Mouse (Mus musculus) forebrain, embryonic 14.5 days (tissue): Measurements from ENCODE around the gene Mettl7a2. TPM values are rescaled to one million over a fixed set of nuclear protein-coding genes. Genes with fewer than 3 reads are reported as not detected.
"Not testable (repeated sequence)": the region's sequence is repeated elsewhere in the genome, so short reads cannot be mapped to it uniquely, and the experiment has no call there.

Experiments used
- ATAC-seq: fragments of 200-750 bp; cut with Nextera tagmentation; 2 replicates; pipeline ENCODE4 v1.8.0; 2017; ENCODE audit warnings: mild to moderate bottlenecking, moderate library complexity
- DNase-seq: peaks from one replicate; pipeline ENCODE4 v3.0.0-alpha.2; 2015; ENCODE audit warnings: low spot score
- H3K27ac ChIP-seq: fragments of 300-500 bp; sonication (generic); 2 replicates; pipeline ENCODE4 v1.5.1; 2014; ENCODE audit warnings: low read depth, mild to moderate bottlenecking, control low read depth, low read length, moderate library complexity
- H3K27me3 ChIP-seq: fragments of 300-500 bp; sonication (generic); replicated peaks from 2 replicates; pipeline ENCODE4 v1.6.1; 2014; ENCODE audit warnings: low read length, control low read depth, mixed read lengths; ENCODE audit not compliant: control insufficient read depth, insufficient read depth
- H3K36me3 ChIP-seq: fragments of 300-500 bp; sonication (generic); 2 replicates; pipeline ENCODE4 v1.6.1; 2014; ENCODE audit warnings: low read length, control low read depth; ENCODE audit not compliant: control insufficient read depth, insufficient read depth
- H3K4me1 ChIP-seq: fragments of 300-500 bp; sonication (generic); 2 replicates; pipeline ENCODE4 v1.6.1; 2014; ENCODE audit warnings: antibody characterized with exemption, low read length, control low read depth; ENCODE audit not compliant: control insufficient read depth, insufficient read depth
- H3K4me2 ChIP-seq: fragments of 300-500 bp; sonication (generic); 2 replicates; pipeline ENCODE4 v1.6.1; 2014; ENCODE audit warnings: mild to moderate bottlenecking, control low read depth, low read length
- H3K4me3 ChIP-seq: fragments of 300-500 bp; sonication (generic); 2 replicates; pipeline ENCODE4 v1.5.1; 2014; ENCODE audit warnings: low read depth, low read length, control low read depth
- H3K9ac ChIP-seq: fragments of 300-500 bp; sonication (generic); 2 replicates; pipeline ENCODE4 v1.6.1; 2014; ENCODE audit warnings: mild to moderate bottlenecking, low read length, control low read depth, moderate library complexity
- H3K9me3 ChIP-seq: fragments of 300-500 bp; sonication (generic); replicated peaks from 2 replicates; pipeline ENCODE4 v1.6.1; 2016; ENCODE audit warnings: low read length, control low read depth, mixed read lengths; ENCODE audit not compliant: control insufficient read depth
- WGBS: fragments of 180-500 bp; shearing (Covaris S2); extraction: QIAGEN DNeasy Blood & Tissue Kit; methylation state at CpG from one replicate; pipeline ENCODE4 v1.1.7; 2014; 5-methylcytosine and 5-hydroxymethylcytosine counted together
- polyA plus RNA-seq: library from polyadenylated mRNA; unstranded; fragments of >200 nt; fragmentation: Nextera tagmentation; extraction: Ambion mirVana; gene quantifications from 2 replicates; pipeline ENCODE4 v1.2.1, GENCODE M21; 2014

Gene Mettl7a2
- polyA plus RNA-seq, 1 experiment from 2014 or later = not detected

DNA sequence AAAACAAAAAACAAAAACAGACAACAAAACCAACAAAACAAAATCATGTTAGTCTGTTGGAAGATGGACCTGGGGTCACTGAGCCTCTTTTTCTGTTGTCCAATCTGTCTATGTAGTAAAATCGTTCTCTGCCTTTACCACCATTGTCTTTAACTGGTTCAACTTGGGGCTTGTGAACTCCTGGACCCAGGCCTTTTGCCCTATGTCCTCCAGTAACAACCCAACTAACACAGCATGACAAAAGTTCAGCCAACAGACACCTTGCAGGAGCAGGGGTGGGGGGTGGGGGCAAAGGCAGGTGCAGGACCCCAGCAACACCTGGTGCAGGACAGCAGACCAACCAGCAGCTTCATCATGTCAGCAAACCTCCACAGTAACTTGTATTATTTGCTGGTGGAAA lies 33.1 kb upstream of the Mettl7a2 start:
- DNase-seq = no peak
- Histone ChIP-seq H3K4me2 (no peak overlapping the region), H3K27ac (no peak overlapping the region), H3K4me1 (no peaks in the 10 kb centered on the region), H3K4me3 (no peak overlapping the region), H3K27me3 (no peaks in the 10 kb centered on the region), H3K9ac (no peak overlapping the region), H3K9me3 (no peaks in the 10 kb centered on the region), H3K36me3 (no peaks in the 10 kb centered on the region)
- 86% methylated on average over 1 of the region's 1 CpGs for WGBS
- ATAC-seq = no peak

GRCm38 (mm10) chr15:100320295-100320905 lies 32.6 kb upstream of the Mettl7a2 start:
- no peaks in the 10 kb centered on the region for H3K4me1 ChIP-seq
- DNase-seq (no peak), ATAC-seq (no peak)
- no peak overlapping the region for H3K27ac ChIP-seq
- 80% methylated on average over 9 of the region's 9 CpGs for WGBS
- no peaks in the 10 kb centered on the region for H3K36me3 ChIP-seq
- H3K27me3 ChIP-seq = no peaks in the 10 kb centered on the region
- H3K4me3 ChIP-seq = no peak overlapping the region
- no peak overlapping the region for H3K9ac ChIP-seq
- no peak overlapping the region for H3K4me2 ChIP-seq
- no peaks in the 10 kb centered on the region for H3K9me3 ChIP-seq

GRCm38 (mm10) chr15:100321134-100321533 lies 31.9 kb upstream of the Mettl7a2 start:
- Histone ChIP-seq H3K36me3 (no peaks in the 10 kb centered on the region), H3K4me1 (no peaks in the 10 kb centered on the region), H3K4me3 (no peak overlapping the region), H3K9me3 (no peaks in the 10 kb centered on the region), H3K9ac (no peak overlapping the region), H3K27ac (no peak overlapping the region), H3K4me2 (no peak overlapping the region), H3K27me3 (no peaks in the 10 kb centered on the region)
- DNase-seq = no peak
- 56% methylated on average over 5 of the region's 5 CpGs for WGBS
- ATAC-seq = no peak

DNA sequence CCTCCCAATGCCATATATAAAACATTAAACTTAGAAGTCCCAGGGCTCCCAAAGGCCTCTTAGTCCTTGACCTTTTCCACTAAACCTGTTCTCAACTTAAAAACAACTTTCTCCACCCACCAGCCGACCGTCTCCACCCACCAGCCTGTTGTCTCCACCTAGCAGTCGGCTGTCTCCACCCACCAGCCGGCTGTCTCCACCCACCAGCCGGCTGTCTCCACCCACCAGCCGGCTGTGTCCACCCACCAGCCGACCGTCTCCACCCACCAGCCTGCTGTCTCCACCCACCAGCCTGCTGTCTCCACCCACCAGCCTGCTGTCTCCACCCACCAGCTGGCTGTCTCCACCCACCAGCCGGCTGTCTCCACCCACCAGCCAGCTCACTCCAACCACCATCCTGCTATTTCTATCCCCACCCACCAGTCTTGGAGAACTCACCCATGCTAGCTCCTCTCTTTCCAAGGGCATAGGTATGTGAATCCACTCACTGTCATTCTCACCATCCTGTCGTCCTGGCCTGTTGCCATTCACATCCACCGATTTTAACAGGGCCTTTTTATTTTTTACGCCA lies 28.9 kb upstream of the Mettl7a2 start:
- no peak for DNase-seq
- no peaks in the 10 kb centered on the region for H3K4me1 ChIP-seq
- 76% methylated on average over 12 of the region's 12 CpGs for WGBS
- no peaks in the 10 kb centered on the region for H3K27me3 ChIP-seq
- no peak overlapping the region for H3K4me2 ChIP-seq
- no peak overlapping the region for H3K27ac ChIP-seq
- no peaks in the 10 kb centered on the region for H3K9me3 ChIP-seq
- no peak for ATAC-seq
- no peak overlapping the region for H3K4me3 ChIP-seq
- no peak overlapping the region for H3K9ac ChIP-seq
- H3K36me3 ChIP-seq = no peaks in the 10 kb centered on the region

GRCm38 (mm10) chr15:100325235-100325634 lies 27.8 kb upstream of the Mettl7a2 start:
- H3K4me3 ChIP-seq = no peak overlapping the region
- no peak for ATAC-seq

GRCm38 (mm10) chr15:100328089-100328488 lies 24.9 kb upstream of the Mettl7a2 start:
- 74% methylated on average over 3 of the region's 4 CpGs for WGBS
- H3K9me3 ChIP-seq = not testable (repeated sequence)

More at GRCm38 (mm10) chr15:100325235-100325634, 27.8 kb upstream of the Mettl7a2 start:
- no peak for DNase-seq
- 91% methylated on average over 3 of the region's 3 CpGs for WGBS
- no peak overlapping the region for H3K9ac ChIP-seq
- H3K27me3 ChIP-seq = no peaks in the 10 kb centered on the region
- H3K36me3 ChIP-seq = no peaks in the 10 kb centered on the region
- H3K27ac ChIP-seq = no peak overlapping the region
- H3K9me3 ChIP-seq = no peaks in the 10 kb centered on the region
- no peaks in the 10 kb centered on the region for H3K4me1 ChIP-seq
- H3K4me2 ChIP-seq = no peak overlapping the region

GRCm38 (mm10) chr15:100329336-100329735 lies 23.7 kb upstream of the Mettl7a2 start:
- DNase-seq, H3K27ac ChIP-seq, H3K36me3 ChIP-seq: not testable (repeated sequence)

More at GRCm38 (mm10) chr15:100328089-100328488, 24.9 kb upstream of the Mettl7a2 start:
- not testable (repeated sequence) for ATAC-seq, H3K4me3 ChIP-seq, DNase-seq, H3K4me2 ChIP-seq, H3K27me3 ChIP-seq, H3K4me1 ChIP-seq, H3K36me3 ChIP-seq, H3K9ac ChIP-seq, H3K27ac ChIP-seq

DNA sequence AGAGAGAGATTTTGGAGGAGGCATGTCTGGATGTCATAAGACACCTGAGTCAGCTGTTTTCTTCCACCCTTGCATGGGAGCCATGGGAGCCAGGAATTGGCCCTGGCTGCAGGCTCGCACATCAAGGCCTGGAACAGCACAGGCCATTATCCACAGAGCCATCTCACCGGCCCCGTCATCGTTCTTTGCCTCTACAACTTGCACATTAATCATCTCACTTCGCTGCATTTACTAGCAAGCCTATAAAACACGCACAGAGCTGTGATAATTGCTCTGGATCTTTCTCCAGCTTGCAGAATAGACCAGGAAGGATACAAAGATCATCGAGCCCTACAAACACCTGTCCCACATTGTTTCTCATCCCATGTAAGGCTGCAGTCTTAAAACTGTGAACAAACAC lies 22.3 kb upstream of the Mettl7a2 start:
- no peak overlapping the region for H3K9ac ChIP-seq
- H3K27me3 ChIP-seq = no peaks in the 10 kb centered on the region
- H3K4me3 ChIP-seq = no peak overlapping the region
- DNase-seq = no peak
- no peaks in the 10 kb centered on the region for H3K9me3 ChIP-seq
- no peaks in the 10 kb centered on the region for H3K4me1 ChIP-seq
- H3K36me3 ChIP-seq = no peaks in the 10 kb centered on the region
- 76% methylated on average over 7 of the region's 7 CpGs for WGBS
- no peak for ATAC-seq
- no peak overlapping the region for H3K4me2 ChIP-seq
- H3K27ac ChIP-seq = no peak overlapping the region

More at GRCm38 (mm10) chr15:100329336-100329735, 23.7 kb upstream of the Mettl7a2 start:
- H3K4me1 ChIP-seq, H3K9ac ChIP-seq, H3K27me3 ChIP-seq, ATAC-seq, H3K4me3 ChIP-seq, H3K9me3 ChIP-seq, H3K4me2 ChIP-seq: not testable (repeated sequence)
- WGBS = 62% methylated on average over 9 of the region's 10 CpGs
